Mouse (Mus musculus): ENCODE measurements around the gene Efna3. TPM values are rescaled to one million over a fixed set of nuclear protein-coding genes. Genes with fewer than 3 reads are reported as not detected.
A peak's percentile ranks its signal among the peaks of the same experiment; 100 is the strongest.

Gene Efna3
- polyA plus RNA-seq, 1 experiment from 2014 or later: 11.5 TPM

- Histone ChIP-seq H3K36me3 (ENCODE audit: insufficient read depth, low read length) (no peaks in the 10 kb centered on the region), H3K27ac (ENCODE audit: low read length) (no peak overlapping the region), H3K4me3 (ENCODE audit: low read length) (no peak overlapping the region), H3K9ac (replicated peaks; ENCODE audit: low read length) (no peak overlapping the region), H3K27me3 (ENCODE audit: insufficient read depth, low read length) (no peaks in the 10 kb centered on the region), H3K4me2 (replicated peaks; ENCODE audit: low read depth, low read length) (no peak overlapping the region), H3K4me1 (ENCODE audit: insufficient read depth, low read length) (peaks cover under 1% of the 10 kb centered on the region), H3K9me3 (ENCODE audit: low read length) (no peaks in the 10 kb centered on the region)
- 69% methylated on average over 5 of the region's 5 CpGs for WGBS
- ATAC-seq (ENCODE audit: low FRiP score, low TSS enrichment): no peak
These were observed 28.6 kb downstream of the Efna3 start for GRCm38 (mm10) chr3:89294195-89294594.

GRCm38 (mm10) chr3:89293247-89293918 is 29.4 kb downstream of the Efna3 start:
- 88% methylated on average over 11 of the region's 11 CpGs for WGBS
- Histone ChIP-seq H3K9me3 (ENCODE audit: low read length) (no peaks in the 10 kb centered on the region), H3K4me2 (replicated peaks; ENCODE audit: low read depth, low read length) (no peak overlapping the region), H3K36me3 (ENCODE audit: insufficient read depth, low read length) (no peaks in the 10 kb centered on the region), H3K27ac (ENCODE audit: low read length) (no peak overlapping the region), H3K4me1 (ENCODE audit: insufficient read depth, low read length) (peaks cover 7% of the 10 kb centered on the region; the same call in 1 of the 2 replicates), H3K9ac (replicated peaks; ENCODE audit: low read length) (no peak overlapping the region), H3K27me3 (ENCODE audit: insufficient read depth, low read length) (no peaks in the 10 kb centered on the region), H3K4me3 (ENCODE audit: low read length) (no peak overlapping the region)
- no peak for ATAC-seq (ENCODE audit: low FRiP score, low TSS enrichment)

- no peaks in the 10 kb centered on the region for H3K36me3 ChIP-seq (ENCODE audit: insufficient read depth, low read length)
- H3K4me3 ChIP-seq (ENCODE audit: low read length): no peak overlapping the region
- no peak overlapping the region for H3K9ac ChIP-seq (replicated peaks; ENCODE audit: low read length)
- no peak overlapping the region for H3K4me2 ChIP-seq (replicated peaks; ENCODE audit: low read depth, low read length)
- H3K27ac ChIP-seq (ENCODE audit: low read length): no peak overlapping the region
- H3K4me1 ChIP-seq (ENCODE audit: insufficient read depth, low read length): peaks cover 14% of the 10 kb centered on the region; the same call in 1 of the 2 replicates
- ATAC-seq (ENCODE audit: low FRiP score, low TSS enrichment): no peak
- 66% methylated on average over 5 of the region's 5 CpGs for WGBS
- H3K9me3 ChIP-seq (ENCODE audit: low read length): no peaks in the 10 kb centered on the region
- H3K27me3 ChIP-seq (ENCODE audit: insufficient read depth, low read length): no peaks in the 10 kb centered on the region
These were observed 30.5 kb downstream of the Efna3 start for GRCm38 (mm10) chr3:89292303-89292702.

- H3K27ac ChIP-seq (ENCODE audit: low read length): no peak overlapping the region
- no peak overlapping the region for H3K9ac ChIP-seq (replicated peaks; ENCODE audit: low read length)
- WGBS: 47% methylated on average over 10 of the region's 10 CpGs
- H3K4me1 ChIP-seq (ENCODE audit: insufficient read depth, low read length): peaks cover 14% of the 10 kb centered on the region; the same call in 1 of the 2 replicates
- H3K27me3 ChIP-seq (ENCODE audit: insufficient read depth, low read length): no peaks in the 10 kb centered on the region
- no peak for ATAC-seq (ENCODE audit: low FRiP score, low TSS enrichment)
- H3K36me3 ChIP-seq (ENCODE audit: insufficient read depth, low read length): no peaks in the 10 kb centered on the region
- no peaks in the 10 kb centered on the region for H3K9me3 ChIP-seq (ENCODE audit: low read length)
- no peak overlapping the region for H3K4me2 ChIP-seq (replicated peaks; ENCODE audit: low read depth, low read length)
- H3K4me3 ChIP-seq (ENCODE audit: low read length): no peak overlapping the region
These were observed 30.9 kb downstream of the Efna3 start for GRCm38 (mm10) chr3:89291874-89292273.

GRCm38 (mm10) chr3:89288503-89288928 is 34.2 kb downstream of the Efna3 start:
- Histone ChIP-seq H3K4me2 (replicated peaks; ENCODE audit: low read depth, low read length) (no peak overlapping the region), H3K9me3 (ENCODE audit: low read length) (no peaks in the 10 kb centered on the region), H3K9ac (replicated peaks; ENCODE audit: low read length) (0 out of 2 replicates have a peak overlapping the region, but pooled peaks have one; percentile 9), H3K36me3 (ENCODE audit: insufficient read depth, low read length) (no peaks in the 10 kb centered on the region), H3K4me1 (ENCODE audit: insufficient read depth, low read length) (peaks cover 20% of the 10 kb centered on the region; the same call in 1 of the 2 replicates), H3K27me3 (ENCODE audit: insufficient read depth, low read length) (no peaks in the 10 kb centered on the region), H3K4me3 (ENCODE audit: low read length) (no peak overlapping the region), H3K27ac (ENCODE audit: low read length) (no peak overlapping the region)
- ATAC-seq (ENCODE audit: low FRiP score, low TSS enrichment): no peak
- 26% methylated on average over 7 of the region's 7 CpGs for WGBS

DNA sequence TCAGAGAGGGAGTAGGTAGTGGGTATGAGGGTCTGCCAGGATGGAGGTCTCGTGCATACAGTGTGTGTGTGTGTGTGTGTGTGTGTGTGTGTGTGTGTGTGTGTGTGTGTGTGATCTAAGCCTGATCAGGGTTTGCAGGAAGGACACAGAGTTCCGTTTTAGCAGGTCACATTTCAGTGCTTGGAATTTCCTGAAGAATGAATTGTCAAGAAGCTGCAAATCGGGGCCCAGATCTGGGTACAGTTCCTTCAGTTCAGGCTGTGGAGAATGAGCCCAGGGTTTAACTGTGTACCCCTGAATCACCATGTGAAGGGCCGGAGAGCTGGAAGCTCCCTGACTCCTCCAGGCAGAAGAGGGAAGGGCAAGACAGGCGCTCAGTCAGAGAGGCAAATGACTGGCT is 35.5 kb downstream of the Efna3 start:
- peaks cover 20% of the 10 kb centered on the region; the same call in 1 of the 2 replicates for H3K4me1 ChIP-seq (ENCODE audit: insufficient read depth, low read length)
- 39% methylated on average over 5 of the region's 5 CpGs for WGBS
- no peak overlapping the region for H3K4me2 ChIP-seq (replicated peaks; ENCODE audit: low read depth, low read length)
- H3K27me3 ChIP-seq (ENCODE audit: insufficient read depth, low read length): no peaks in the 10 kb centered on the region
- no peak for ATAC-seq (ENCODE audit: low FRiP score, low TSS enrichment)
- no peaks in the 10 kb centered on the region for H3K36me3 ChIP-seq (ENCODE audit: insufficient read depth, low read length)
- H3K27ac ChIP-seq (ENCODE audit: low read length): peak overlapping the region; percentile 64
- H3K9ac ChIP-seq (replicated peaks; ENCODE audit: low read length): no peak overlapping the region
- no peaks in the 10 kb centered on the region for H3K9me3 ChIP-seq (ENCODE audit: low read length)
- no peak overlapping the region for H3K4me3 ChIP-seq (ENCODE audit: low read length)

DNA sequence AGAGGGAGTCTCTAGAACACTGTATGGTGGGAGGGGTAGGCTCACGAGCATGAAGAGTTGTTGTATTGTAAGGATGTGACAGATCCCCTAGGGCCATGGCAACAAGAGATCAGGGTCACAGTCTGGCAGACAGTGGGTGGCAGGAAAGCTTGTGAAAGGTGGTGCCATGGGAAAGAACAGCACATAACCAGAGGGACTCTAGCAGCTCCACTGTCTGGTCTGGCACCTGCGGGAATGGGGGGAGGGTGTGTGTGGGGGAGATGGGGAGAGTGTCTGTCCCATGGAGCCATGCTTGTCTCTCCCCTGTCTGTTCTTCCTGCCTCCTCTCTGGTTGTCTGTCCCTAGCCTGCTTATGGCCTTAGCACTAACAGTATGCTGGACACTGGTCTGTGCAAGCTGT is 37.2 kb downstream of the Efna3 start:
- no peak for ATAC-seq (ENCODE audit: low FRiP score, low TSS enrichment)
- 63% methylated on average over 2 of the region's 2 CpGs for WGBS
- H3K4me2 ChIP-seq (replicated peaks; ENCODE audit: low read depth, low read length): no peak overlapping the region

DNA sequence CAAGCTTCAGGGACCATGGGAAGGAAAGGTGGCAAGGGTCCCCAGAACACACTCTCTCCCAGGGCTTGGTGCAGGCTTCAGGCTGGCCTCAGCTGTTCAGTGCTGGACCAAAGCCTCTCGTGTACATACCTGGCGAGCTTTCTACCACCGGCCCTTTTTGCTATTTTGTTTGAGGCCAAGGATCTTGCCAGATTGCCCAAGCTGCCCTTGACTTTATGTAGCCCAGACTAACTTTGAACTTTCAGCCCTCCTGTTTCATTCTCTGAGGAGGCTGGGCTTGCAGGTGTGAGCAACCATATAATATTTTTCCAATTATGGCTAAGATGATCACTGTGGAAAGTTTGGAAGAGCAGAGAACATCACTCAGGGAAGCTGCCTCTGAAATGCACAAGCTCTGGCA is 38.5 kb downstream of the Efna3 start:
- H3K4me1 ChIP-seq (ENCODE audit: insufficient read depth, low read length): peaks cover 37% of the 10 kb centered on the region
- WGBS: 74% methylated on average over 3 of the region's 3 CpGs
- no peak for ATAC-seq (ENCODE audit: low FRiP score, low TSS enrichment)
- H3K9me3 ChIP-seq (ENCODE audit: low read length): no peaks in the 10 kb centered on the region
- H3K27me3 ChIP-seq (ENCODE audit: insufficient read depth, low read length): no peaks in the 10 kb centered on the region
- no peak overlapping the region for H3K27ac ChIP-seq (ENCODE audit: low read length)
- no peaks in the 10 kb centered on the region for H3K36me3 ChIP-seq (ENCODE audit: insufficient read depth, low read length)
- H3K9ac ChIP-seq (replicated peaks; ENCODE audit: low read length): no peak overlapping the region
- no peak overlapping the region for H3K4me3 ChIP-seq (ENCODE audit: low read length)
- no peak overlapping the region for H3K4me2 ChIP-seq (replicated peaks; ENCODE audit: low read depth, low read length)

More for the DNA sequence above, 37.2 kb downstream of the Efna3 start:
- Histone ChIP-seq H3K4me1 (ENCODE audit: insufficient read depth, low read length) (peaks cover 29% of the 10 kb centered on the region), H3K27me3 (ENCODE audit: insufficient read depth, low read length) (no peaks in the 10 kb centered on the region), H3K9ac (replicated peaks; ENCODE audit: low read length) (no peak overlapping the region), H3K9me3 (ENCODE audit: low read length) (no peaks in the 10 kb centered on the region), H3K4me3 (ENCODE audit: low read length) (no peak overlapping the region), H3K36me3 (ENCODE audit: insufficient read depth, low read length) (no peaks in the 10 kb centered on the region), H3K27ac (ENCODE audit: low read length) (no peak overlapping the region)

- Histone ChIP-seq H3K27me3 (ENCODE audit: insufficient read depth, low read length) (no peaks in the 10 kb centered on the region), H3K4me2 (replicated peaks; ENCODE audit: low read depth, low read length) (no peak overlapping the region), H3K27ac (ENCODE audit: low read length) (no peak overlapping the region), H3K9me3 (ENCODE audit: low read length) (no peaks in the 10 kb centered on the region), H3K36me3 (ENCODE audit: insufficient read depth, low read length) (no peaks in the 10 kb centered on the region), H3K4me3 (ENCODE audit: low read length) (no peak overlapping the region), H3K4me1 (ENCODE audit: insufficient read depth, low read length) (peaks cover 37% of the 10 kb centered on the region), H3K9ac (replicated peaks; ENCODE audit: low read length) (no peak overlapping the region)
- ATAC-seq (ENCODE audit: low FRiP score, low TSS enrichment): no peak
- 23% methylated on average over 4 of the region's 4 CpGs for WGBS
These were observed 40.5 kb downstream of the Efna3 start for GRCm38 (mm10) chr3:89282291-89282643.

GRCm38 (mm10) chr3:89281579-89282290 is 41.0 kb downstream of the Efna3 start:
- peak overlapping the region; percentile 59 for H3K4me3 ChIP-seq (ENCODE audit: low read length)
- H3K9ac ChIP-seq (replicated peaks; ENCODE audit: low read length): peak overlapping the region; percentile 75
- H3K27me3 ChIP-seq (ENCODE audit: insufficient read depth, low read length): no peaks in the 10 kb centered on the region
- no peaks in the 10 kb centered on the region for H3K9me3 ChIP-seq (ENCODE audit: low read length)
- no peaks in the 10 kb centered on the region for H3K36me3 ChIP-seq (ENCODE audit: insufficient read depth, low read length)
- H3K4me1 ChIP-seq (ENCODE audit: insufficient read depth, low read length): peaks cover 42% of the 10 kb centered on the region
- ATAC-seq (ENCODE audit: low FRiP score, low TSS enrichment): no peak
- peak overlapping the region; percentile 91 for H3K4me2 ChIP-seq (replicated peaks; ENCODE audit: low read depth, low read length)
- peak overlapping the region; percentile 88 for H3K27ac ChIP-seq (ENCODE audit: low read length)
- 13% methylated on average over 20 of the region's 20 CpGs for WGBS

Measured in kidney, embryonic 16.5 days (tissue).